Mouse (Mus musculus) brain, embryonic 14.5 days (tissue): ENCODE measurements around the gene 2010300C02Rik.

Experiments used
- CTCF ChIP-seq: fragments of 200-500 bp; IDR thresholded peaks from 2 replicates; pipeline ENCODE4 v1.5.1; 2012; ENCODE audit warnings: inconsistent platforms, mild to moderate bottlenecking, moderate library complexity, borderline replicate concordance; ENCODE audit not compliant: insufficient read depth, insufficient read length; ENCODE audit errors: extremely low read depth
- POLR2A ChIP-seq: fragments of 200-500 bp; IDR thresholded peaks from 2 replicates; pipeline ENCODE4 v1.6.1; 2012; ENCODE audit warnings: mild to moderate bottlenecking, inconsistent platforms, borderline replicate concordance; ENCODE audit not compliant: poor library complexity, insufficient read depth, insufficient read length, severe bottlenecking; ENCODE audit errors: extremely low read depth

DNA sequence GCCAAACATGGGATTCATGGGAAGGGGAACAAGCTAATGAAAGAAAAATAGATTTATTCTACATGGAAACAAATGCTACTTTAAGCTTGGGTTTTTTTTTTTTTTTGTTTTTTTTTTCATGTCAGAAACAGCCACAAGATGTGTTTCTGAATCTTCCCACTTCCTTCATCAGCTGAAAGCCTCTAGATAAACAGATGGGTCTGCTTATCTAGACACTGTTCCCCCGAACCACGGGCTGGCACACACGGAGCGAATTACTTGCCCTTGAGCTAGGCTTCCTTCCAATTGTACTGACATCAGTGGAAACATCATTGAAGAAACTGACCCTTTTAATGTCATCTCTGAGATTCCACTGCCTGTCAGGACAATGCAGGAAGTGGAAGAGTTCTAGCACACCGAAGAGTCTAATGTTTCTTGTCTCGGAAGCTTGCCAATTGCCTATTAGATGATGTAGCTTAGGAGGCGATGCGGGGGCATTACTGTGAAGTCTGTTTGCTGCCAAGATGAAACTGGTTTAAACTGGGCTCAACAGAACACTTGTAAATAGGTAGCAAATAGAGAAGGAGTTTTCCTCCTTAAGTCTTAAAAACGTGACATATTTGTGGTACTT is 24.9 kb upstream of the 2010300C02Rik start:
- TF ChIP-seq CTCF (no peak), POLR2A (no peak)
